Mouse (Mus musculus) MEL (cell line): ENCODE measurements around the gene Mettl18. TPM values are rescaled to one million over a fixed set of nuclear protein-coding genes. Genes with fewer than 3 reads are reported as not detected.
"Not testable (repeated sequence)": the region's sequence is repeated elsewhere in the genome, so short reads cannot be mapped to it uniquely, and the experiment has no call there.

Experiments
- DNase-seq: peaks from one replicate; pipeline ENCODE4 v3.0.0; 2011; ENCODE audit warnings: low read depth, low spot score
- H3K27ac ChIP-seq: 2 replicates; pipeline ENCODE4 v1.5.1; 2012; ENCODE audit warnings: low read depth, mild to moderate bottlenecking, control low read depth, low read length, moderate library complexity; ENCODE audit not compliant: control insufficient read depth
- H3K27me3 ChIP-seq, 2 experiments: fragments of 150-350 bp in 1 of 2; sonication (generic) in 1 of 2; 2 replicates each; pipeline ENCODE4 v1.6.1; 2012; ENCODE audit warnings: low read length in 2 of 2, mild to moderate bottlenecking in 2 of 2, improper control_type of control experiment in 1 of 2, moderate library complexity in 1 of 2; ENCODE audit not compliant: insufficient read depth in 2 of 2, control insufficient read depth in 1 of 2
- H3K36me3 ChIP-seq, 2 experiments: 2 replicates each; pipeline ENCODE4 v1.6.1; 2012 to 2014; ENCODE audit warnings: low read length in 2 of 2, improper control_type of control experiment in 1 of 2, inconsistent platforms in 1 of 2, mild to moderate bottlenecking in 1 of 2; ENCODE audit not compliant: insufficient read depth in 2 of 2, control insufficient read depth in 1 of 2
- H3K4me1 ChIP-seq, 2 experiments: fragments of 150-350 bp in 1 of 2; sonication (generic) in 1 of 2; 2 replicates each; pipeline ENCODE4 v1.6.1; 2012; ENCODE audit warnings: low read length in 2 of 2, improper control_type of control experiment in 1 of 2, mild to moderate bottlenecking in 1 of 2; ENCODE audit not compliant: insufficient read depth in 2 of 2, control insufficient read depth in 1 of 2
- H3K4me3 ChIP-seq, 2 experiments: fragments of 150-350 bp in 1 of 2; sonication (generic) in 1 of 2; 2 replicates each; pipeline ENCODE4 v1.5.1; 2012; ENCODE audit warnings: low read depth in 2 of 2, low read length in 2 of 2, mild to moderate bottlenecking in 2 of 2, moderate library complexity in 2 of 2, control low read depth in 1 of 2, improper control_type of control experiment in 1 of 2; ENCODE audit not compliant: control insufficient read depth in 1 of 2, insufficient read depth in 1 of 2
- H3K79me2 ChIP-seq: 2 replicates; pipeline ENCODE4 v1.6.1; 2012; ENCODE audit warnings: mild to moderate bottlenecking, low read length, moderate library complexity; ENCODE audit not compliant: control insufficient read depth, poor library complexity, insufficient read depth
- H3K9ac ChIP-seq: 2 replicates; pipeline ENCODE4 v1.6.1; 2012; ENCODE audit warnings: low read depth, mild to moderate bottlenecking, control low read depth, low read length, moderate library complexity; ENCODE audit not compliant: control insufficient read depth, poor library complexity, severe bottlenecking
- H3K9me3 ChIP-seq: fragments of 150-350 bp; sonication (generic); replicated peaks from 2 replicates; pipeline ENCODE4 v1.6.1; 2012; ENCODE audit warnings: mild to moderate bottlenecking, low read length, improper control_type of control experiment, moderate library complexity; ENCODE audit not compliant: insufficient read depth
- CHD2 ChIP-seq: IDR thresholded peaks from 2 replicates; pipeline ENCODE4 v1.6.1; 2011; ENCODE audit warnings: low read length, improper control_type of control experiment
- CTCF ChIP-seq, 3 experiments: IDR thresholded peaks in 2 of 3; conservative IDR thresholded peaks in 1 of 3; 2 replicates each; pipeline ENCODE4 v1.5.1; 2011 to 2012; ENCODE audit warnings: low read length in 3 of 3, low read depth in 2 of 3, mild to moderate bottlenecking in 2 of 3, improper control_type of control experiment in 1 of 3, inconsistent platforms in 1 of 3, mixed read lengths in 1 of 3, moderate library complexity in 1 of 3; ENCODE audit not compliant: control insufficient read depth in 1 of 3, insufficient read depth in 1 of 3, poor library complexity in 1 of 3, severe bottlenecking in 1 of 3
- E2F4 ChIP-seq: IDR thresholded peaks from 2 replicates; pipeline ENCODE4 v1.6.1; 2011; ENCODE audit warnings: low read depth, low read length, improper control_type of control experiment, borderline replicate concordance
- GATA1 ChIP-seq: IDR thresholded peaks from 2 replicates; pipeline ENCODE4 v1.6.1; 2011; ENCODE audit warnings: low read depth, low read length, improper control_type of control experiment
- RCOR1 ChIP-seq: IDR thresholded peaks from 2 replicates; pipeline ENCODE4 v1.6.1; 2012; ENCODE audit warnings: low read depth, mild to moderate bottlenecking, inconsistent platforms, low read length, improper control_type of control experiment
- SMC3 ChIP-seq: IDR thresholded peaks from 2 replicates; pipeline ENCODE4 v1.6.1; 2011; ENCODE audit warnings: low read depth, low read length, improper control_type of control experiment
- polyA plus RNA-seq, 2 experiments: library from polyadenylated mRNA; stranded (reverse) in 1 of 2; unstranded in 1 of 2; fragments of >175 nt in 1 of 2; fragments of >200 nt in 1 of 2; gene quantifications; 2 replicates each; pipeline versions ENCODE4 v1.2.1 to v1.2.4; 2012; ENCODE audit warnings: low replicate concordance in 2 of 2, low read depth in 1 of 2; ENCODE audit not compliant: insufficient read length in 2 of 2, insufficient read depth in 1 of 2, missing spikeins in 1 of 2
- total RNA-seq: library from RNA; depleted of rRNA; stranded (reverse); fragments of 300-350 nt; gene quantifications from 2 replicates; pipeline ENCODE4 v1.2.3, GENCODE M21; 2012

Mettl18 gene
- total and polyA plus RNA-seq, 3 experiments, result 5.8 to 6.9 TPM; not detected in 1

- Histone ChIP-seq H3K9ac (no peak overlapping the region), H3K4me1 (no peaks in the 10 kb centered on the region), H3K79me2 (no peaks in the 10 kb centered on the region), H3K36me3 (no peaks in the 10 kb centered on the region), H3K27me3 (peaks cover 2 to 13% of the 10 kb centered on the region in 2 experiments; a peak in 3 of 4 replicates), H3K4me3 (no peak overlapping the region), H3K27ac (no peak overlapping the region), H3K9me3 (no peaks in the 10 kb centered on the region)
- TF ChIP-seq SMC3, result no peak
- DNase-seq, result no peak
These were observed 23.7 kb downstream of the Mettl18 start for GRCm38 (mm10) chr1:164018221-164018896.

- H3K9me3 ChIP-seq, result no peaks in the 10 kb centered on the region
- no peak for DNase-seq
- TF ChIP-seq GATA1 (0 out of 2 replicates have a peak, but pooled peaks have one; percentile 15), E2F4 (no peak), CHD2 (no peak), RCOR1 (peak; percentile 71; the same call in 1 of the 2 replicates)
- no peaks in the 10 kb centered on the region for H3K4me1 ChIP-seq
- no peaks in the 10 kb centered on the region for H3K79me2 ChIP-seq
- H3K4me3 ChIP-seq, result no peak overlapping the region
- no peak overlapping the region for H3K27ac ChIP-seq
- no peak overlapping the region for H3K9ac ChIP-seq
- H3K27me3 ChIP-seq, result peaks cover 2 to 11% of the 10 kb centered on the region in 2 experiments; a peak in 3 of 4 replicates
- no peaks in the 10 kb centered on the region for H3K36me3 ChIP-seq
These were observed 25.1 kb downstream of the Mettl18 start for GRCm38 (mm10) chr1:164019789-164020188.

DNA sequence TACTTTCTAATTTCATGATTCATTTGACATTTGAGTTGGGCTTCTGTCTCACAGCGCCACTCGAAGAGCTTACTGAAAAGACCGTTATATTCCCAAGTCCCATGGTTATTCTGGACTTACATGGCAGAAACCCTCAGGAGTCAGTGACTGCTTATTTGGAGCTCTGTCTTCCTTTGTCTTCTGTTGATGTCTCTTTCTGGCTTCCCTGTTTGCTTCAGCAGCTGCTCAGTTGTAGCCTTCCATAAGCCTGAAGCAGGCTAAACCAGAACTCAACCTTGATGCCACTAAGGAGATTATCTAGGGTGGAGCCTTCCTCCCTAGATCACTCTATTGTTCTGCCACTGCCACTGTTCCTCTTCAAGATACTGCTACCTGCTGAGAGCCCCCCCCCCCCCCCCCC lies 26.1 kb downstream of the Mettl18 start:
- H3K4me3 ChIP-seq, H3K9me3 ChIP-seq, DNase-seq, H3K9ac ChIP-seq, H3K4me1 ChIP-seq, H3K36me3 ChIP-seq, H3K27me3 ChIP-seq, H3K27ac ChIP-seq, H3K79me2 ChIP-seq: not testable (repeated sequence)

DNA sequence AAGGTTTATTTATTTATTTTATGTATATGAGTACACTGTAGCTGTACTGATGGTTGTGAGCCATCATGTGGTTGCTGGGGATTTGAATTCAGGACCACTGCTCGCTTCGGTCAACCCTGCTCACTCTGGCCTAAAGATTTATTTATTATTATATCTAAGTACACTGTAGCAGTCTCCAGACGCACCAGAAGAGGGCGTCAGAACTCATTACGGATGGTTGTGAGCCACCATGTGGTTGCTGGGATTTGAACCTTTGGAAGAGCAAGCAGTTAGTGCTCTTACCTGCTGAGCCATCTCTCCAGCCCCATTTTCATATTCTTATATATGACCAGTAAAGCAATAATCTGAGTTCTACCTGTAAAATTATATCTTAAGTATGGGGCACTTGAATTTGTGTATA lies 27.4 kb downstream of the Mettl18 start:
- not testable (repeated sequence) for H3K9ac ChIP-seq, H3K9me3 ChIP-seq, H3K4me3 ChIP-seq, H3K4me1 ChIP-seq, H3K79me2 ChIP-seq, DNase-seq, H3K36me3 ChIP-seq, H3K27me3 ChIP-seq, H3K27ac ChIP-seq
- TF ChIP-seq SMC3, result peak; percentile 29; the same call in 1 of the 2 replicates
- peak in 2 of 3 experiments; percentile 9 to 23; a peak in 1 of 6 replicates for TF ChIP-seq CTCF (IDR thresholded peaks at IDR 0.05 in 2 of 3, conservative IDR thresholded peaks at IDR 0.05 in 1 of 3; ENCODE audit: control insufficient read depth in 1 of 3, insufficient read depth in 1 of 3, low read depth in 2 of 3, low read length in 3 of 3, poor library complexity in 1 of 3, severe bottlenecking in 1 of 3)
